Mouse (Mus musculus) midbrain, embryonic 15.5 days (tissue): ENCODE data around the gene Gm31571. TPM values are rescaled to one million over a fixed set of nuclear protein-coding genes. Genes with fewer than 3 reads are reported as not detected.
"Not testable (repeated sequence)": the region's sequence is repeated elsewhere in the genome, so short reads cannot be mapped to it uniquely, and the experiment has no call there.

Source experiments
- ATAC-seq: fragments of 200-750 bp; cut with Nextera tagmentation; replicated peaks from 2 replicates; pipeline ENCODE4 v1.8.0; 2017; ENCODE audit warnings: moderate TSS enrichment
- H3K27ac ChIP-seq: fragments of 300-500 bp; sonication (generic); 2 replicates; pipeline ENCODE4 v1.5.1; 2015; ENCODE audit warnings: mild to moderate bottlenecking, inconsistent platforms
- H3K27me3 ChIP-seq: fragments of 300-500 bp; sonication (generic); replicated peaks from 2 replicates; pipeline ENCODE4 v1.6.1; 2015; ENCODE audit warnings: inconsistent platforms
- H3K36me3 ChIP-seq: fragments of 300-500 bp; sonication (generic); replicated peaks from 2 replicates; pipeline ENCODE4 v1.6.1; 2015; ENCODE audit warnings: inconsistent platforms
- H3K4me1 ChIP-seq: fragments of 300-500 bp; sonication (generic); 2 replicates; pipeline ENCODE4 v1.6.1; 2015; ENCODE audit warnings: inconsistent platforms
- H3K4me2 ChIP-seq: fragments of 300-500 bp; sonication (generic); 2 replicates; pipeline ENCODE4 v1.6.1; 2015; ENCODE audit warnings: inconsistent platforms, mild to moderate bottlenecking, moderate library complexity
- H3K4me3 ChIP-seq: fragments of 300-500 bp; sonication (generic); 2 replicates; pipeline ENCODE4 v1.5.1; 2015; ENCODE audit warnings: mild to moderate bottlenecking, inconsistent platforms
- H3K9ac ChIP-seq: fragments of 300-500 bp; sonication (generic); 2 replicates; pipeline ENCODE4 v1.6.1; 2015; ENCODE audit warnings: mild to moderate bottlenecking, inconsistent platforms
- H3K9me3 ChIP-seq: fragments of 300-500 bp; sonication (generic); 2 replicates; pipeline ENCODE4 v1.6.1; 2016; ENCODE audit warnings: inconsistent platforms
- WGBS: fragments of 180-500 bp; shearing (Covaris S2); methylation state at CpG from one replicate; pipeline ENCODE4 v1.1.7; 2015; ENCODE audit warnings: mixed read lengths; 5-methylcytosine and 5-hydroxymethylcytosine counted together
- polyA plus RNA-seq: library from polyadenylated mRNA; unstranded; fragments of >200 nt; fragmentation: Nextera tagmentation; extraction: Ambion mirVana; gene quantifications from 2 replicates; pipeline ENCODE4 v1.2.1, GENCODE M21; 2015

Gene Gm31571
- polyA plus RNA-seq: not detected in 2 replicates

DNA sequence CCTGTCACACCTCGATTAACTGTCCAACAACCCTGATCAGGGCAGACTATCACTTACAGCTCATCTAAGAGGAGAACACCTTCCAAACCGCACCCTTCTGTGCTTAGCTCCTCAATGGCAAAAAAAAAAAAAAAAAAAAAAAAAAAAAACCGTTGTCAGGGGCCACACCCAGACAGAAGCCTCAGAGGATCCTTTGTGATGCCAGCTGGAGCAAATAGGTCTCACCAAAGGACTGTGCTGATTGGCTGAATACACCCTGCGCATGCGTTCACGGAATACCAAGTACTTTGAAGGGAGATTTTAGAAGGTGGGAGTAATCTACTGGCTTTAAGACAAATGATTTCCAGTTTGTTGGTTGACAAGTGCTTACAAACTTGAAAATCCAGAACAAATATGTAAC lies at the start of gene Gm31571:
Gm31571 (minus strand) TSS at position 101 of the 400 bp plus-strand sequence.
- not testable (repeated sequence) for H3K27ac ChIP-seq, H3K4me3 ChIP-seq, H3K4me2 ChIP-seq, H3K9me3 ChIP-seq, ATAC-seq, H3K9ac ChIP-seq, H3K4me1 ChIP-seq, H3K36me3 ChIP-seq, H3K27me3 ChIP-seq
- WGBS: no CpG with 5 or more reads among the region's 6 CpGs
